In the genomic region with DNA sequence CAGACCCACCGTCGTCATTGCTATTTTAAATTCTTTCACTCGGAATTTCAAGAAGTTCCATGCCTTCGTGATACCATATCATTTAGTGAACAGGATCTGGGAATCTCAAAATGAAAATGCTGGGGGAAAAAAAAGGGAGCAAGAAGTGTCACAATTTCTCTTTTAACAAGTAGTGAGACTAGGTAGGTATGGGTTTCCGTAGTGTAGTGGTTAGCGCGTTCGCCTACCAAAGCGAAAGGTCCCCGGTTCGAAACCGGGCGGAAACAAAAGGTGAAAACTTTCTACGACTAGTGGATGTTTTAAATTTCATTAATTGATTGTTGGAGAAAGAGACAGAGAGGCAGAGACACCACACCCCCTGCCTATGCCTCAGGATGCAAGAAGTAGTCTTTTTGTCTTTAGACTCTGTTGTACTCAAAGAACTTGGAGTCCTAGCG, we compare ENCODE assay signal across 8 mouse cellular contexts. TPM values are rescaled to one million over a fixed set of nuclear protein-coding genes. Genes with fewer than 3 reads are reported as not detected.
DNase-seq lines count a peak whose midpoint lies in the region; ATAC-seq and TF ChIP-seq lines count a peak whose summit lies in the region.

No protein-coding gene starts in this region.

- no peak overlapping the region for H3K27ac ChIP-seq in intestine, postnatal 0 days (ENCODE audit: low read depth, low read length)
- no peak overlapping the region for H3K27ac ChIP-seq in liver, postnatal 0 days (ENCODE audit: low read depth)
- H3K27ac ChIP-seq in neural tube, embryonic 11.5 days (ENCODE audit: low read depth, low read length), result no peak overlapping the region

- ATAC-seq in intestine, postnatal 0 days, result peak; percentile 14; the same call in 1 of the 2 replicates
- peak; percentile 26 for ATAC-seq in liver, postnatal 0 days
- peak; percentile 43; the same call in 1 of the 2 replicates for ATAC-seq in neural tube, embryonic 11.5 days (ENCODE audit: insufficient read depth, low FRiP score, low TSS enrichment)

- H3K4me1 ChIP-seq in intestine, postnatal 0 days (replicated peaks; ENCODE audit: control insufficient read depth, insufficient read depth, low read length), result no peaks in the 10 kb centered on the region
- peaks cover 32% of the 10 kb centered on the region for H3K4me1 ChIP-seq in liver, postnatal 0 days (ENCODE audit: insufficient read depth)
- no peaks in the 10 kb centered on the region for H3K4me1 ChIP-seq in neural tube, embryonic 11.5 days (ENCODE audit: control insufficient read depth, insufficient read depth, low read length)

- peak overlapping the region; percentile 68 for H3K4me2 ChIP-seq in intestine, postnatal 0 days (replicated peaks; ENCODE audit: low read depth)
- H3K4me2 ChIP-seq in liver, postnatal 0 days (ENCODE audit: low read depth, low read length), result peak overlapping the region; percentile 69
- H3K4me2 ChIP-seq in neural tube, embryonic 11.5 days (ENCODE audit: low read depth), result peak overlapping the region; percentile 43

- H3K4me3 ChIP-seq in intestine, postnatal 0 days (ENCODE audit: low read depth, low read length), result peak overlapping the region; percentile 31
- H3K4me3 ChIP-seq in liver, postnatal 0 days (ENCODE audit: low read depth, low read length), result peak overlapping the region; percentile 42
- peak overlapping the region; percentile 32 for H3K4me3 ChIP-seq in neural tube, embryonic 11.5 days (ENCODE audit: low read depth, low read length)

- TF ChIP-seq CTCF in intestine, postnatal 0 days (IDR thresholded peaks at IDR 0.05; ENCODE audit: low read depth), result no peak
- no peak for TF ChIP-seq CTCF in liver, postnatal 0 days (IDR thresholded peaks at IDR 0.05; ENCODE audit: low read depth)

- 1% methylated on average over 15 of the region's 15 CpGs for WGBS in intestine, postnatal 0 days
- 1% methylated on average over 15 of the region's 15 CpGs for WGBS in liver, postnatal 0 days (ENCODE audit: insufficient replicate concordance)
- WGBS in neural tube, embryonic 11.5 days, result under 1% methylated on average over 15 of the region's 15 CpGs

- TF ChIP-seq EP300 in liver, postnatal 0 days (IDR thresholded peaks at IDR 0.05; ENCODE audit: low read depth), result 0 out of 2 replicates have a peak, but pooled peaks have one; percentile 13

- H3K9me3 ChIP-seq in intestine, postnatal 0 days (ENCODE audit: control insufficient read depth), result no peaks in the 10 kb centered on the region
- H3K9me3 ChIP-seq in liver, postnatal 0 days (ENCODE audit: low read length), result no peaks in the 10 kb centered on the region
- no peaks in the 10 kb centered on the region for H3K9me3 ChIP-seq in neural tube, embryonic 11.5 days (ENCODE audit: control insufficient read depth, low read length)

- DNase-seq in ovary, postnatal 36 days (ENCODE audit: low spot score), result peak; percentile 46
- DNase-seq in ovary, postnatal 10 days (ENCODE audit: low spot score), result no peak
- peak; percentile 73 to 79 for DNase-seq in cerebellum, postnatal 25 days
- peak; percentile 66 to 85 for DNase-seq in heart, adult 18-20 months
- DNase-seq in liver, postnatal 0 days, result peak; percentile 78
- peak; percentile 82 for DNase-seq in neural tube, embryonic 11.5 days (ENCODE audit: low spot score)
- peak; percentile 22 to 55 for DNase-seq in thymus, adult 18-20 months

- H3K27me3 ChIP-seq in intestine, postnatal 0 days (replicated peaks; ENCODE audit: control insufficient read depth, insufficient read depth, low read length), result no peaks in the 10 kb centered on the region
- H3K27me3 ChIP-seq in liver, postnatal 0 days (ENCODE audit: insufficient read depth, low read length), result peaks cover 16% of the 10 kb centered on the region
- H3K27me3 ChIP-seq in neural tube, embryonic 11.5 days (ENCODE audit: control insufficient read depth, insufficient read depth, low read length), result peaks cover 7% of the 10 kb centered on the region

- H3K9ac ChIP-seq in intestine, postnatal 0 days (ENCODE audit: low read depth, low read length), result no peak overlapping the region
- 0 out of 2 replicates have a peak overlapping the region, but pooled peaks have one; percentile 39 for H3K9ac ChIP-seq in liver, postnatal 0 days (replicated peaks)
- H3K9ac ChIP-seq in neural tube, embryonic 11.5 days (ENCODE audit: low read length), result no peak overlapping the region

- H3K36me3 ChIP-seq in intestine, postnatal 0 days (ENCODE audit: control insufficient read depth, insufficient read depth), result no peaks in the 10 kb centered on the region
- H3K36me3 ChIP-seq in liver, postnatal 0 days (replicated peaks; ENCODE audit: insufficient read depth, low read length), result no peaks in the 10 kb centered on the region
- no peaks in the 10 kb centered on the region for H3K36me3 ChIP-seq in neural tube, embryonic 11.5 days (ENCODE audit: control insufficient read depth, insufficient read depth, low read length)

RNA-seq across cellular contexts. Expression of gene Trim7, which starts 2.4 kb away (rescaled TPM):
- 10 to 100 TPM; 13.2 to 13.7 TPM for total RNA-seq in heart, adult 18-20 months (2021)
- polyA plus RNA-seq in intestine, postnatal 0 days (2015; fragmentation: Nextera tagmentation; extraction: Ambion mirVana), result 0.38 and 0.56 TPM in 2 replicates
- polyA plus RNA-seq in liver, postnatal 0 days (2015; fragmentation: Nextera tagmentation; extraction: Ambion mirVana), result 0.48 and 0.52 TPM in 2 replicates
- 0.51 and 0.97 TPM in 2 replicates for polyA plus RNA-seq in neural tube, embryonic 11.5 days (2014; fragmentation: Nextera tagmentation; extraction: Ambion mirVana)

RNA-seq across cellular contexts. Expression of gene Gm12184, which starts 2.9 kb away (rescaled TPM):
- 1 to 10 TPM; 2.4 to 2.8 TPM for total RNA-seq in heart, adult 18-20 months (2021)
- 5.0 and 5.3 TPM in 2 replicates for polyA plus RNA-seq in intestine, postnatal 0 days (2015; fragmentation: Nextera tagmentation; extraction: Ambion mirVana)
- polyA plus RNA-seq in liver, postnatal 0 days (2015; fragmentation: Nextera tagmentation; extraction: Ambion mirVana), result 4.9 and 5.0 TPM in 2 replicates
- polyA plus RNA-seq in neural tube, embryonic 11.5 days (2014; fragmentation: Nextera tagmentation; extraction: Ambion mirVana), result 10.9 and 18.2 TPM in 2 replicates

RNA-seq across cellular contexts. Expression of gene Trim41, which starts 6.4 kb away (rescaled TPM):
- total RNA-seq in heart, adult 18-20 months (2021), result 10 to 100 TPM; 18.9 to 20.0 TPM
- polyA plus RNA-seq in intestine, postnatal 0 days (2015; fragmentation: Nextera tagmentation; extraction: Ambion mirVana), result 4.0 and 4.2 TPM in 2 replicates
- polyA plus RNA-seq in liver, postnatal 0 days (2015; fragmentation: Nextera tagmentation; extraction: Ambion mirVana), result 2.2 and 2.3 TPM in 2 replicates
- polyA plus RNA-seq in neural tube, embryonic 11.5 days (2014; fragmentation: Nextera tagmentation; extraction: Ambion mirVana), result 3.6 and 4.2 TPM in 2 replicates

RNA-seq across cellular contexts. Expression of gene Rack1, which starts 23.4 kb away (rescaled TPM):
- total RNA-seq in heart, adult 18-20 months (2021), result 100 to 1,000 TPM; 394 to 434 TPM
- 435 and 447 TPM in 2 replicates for polyA plus RNA-seq in intestine, postnatal 0 days (2015; fragmentation: Nextera tagmentation; extraction: Ambion mirVana)
- polyA plus RNA-seq in liver, postnatal 0 days (2015; fragmentation: Nextera tagmentation; extraction: Ambion mirVana), result 397 and 398 TPM in 2 replicates
- polyA plus RNA-seq in neural tube, embryonic 11.5 days (2014; fragmentation: Nextera tagmentation; extraction: Ambion mirVana), result 652 and 656 TPM in 2 replicates

RNA-seq across cellular contexts. Expression of gene Irgm1, which starts 47.9 kb away (rescaled TPM):
- total RNA-seq in heart, adult 18-20 months (2021), result 10 to 100 TPM; 13.2 to 18.6 TPM
- 14.5 and 15.0 TPM in 2 replicates for polyA plus RNA-seq in intestine, postnatal 0 days (2015; fragmentation: Nextera tagmentation; extraction: Ambion mirVana)
- 42.7 and 44.1 TPM in 2 replicates for polyA plus RNA-seq in liver, postnatal 0 days (2015; fragmentation: Nextera tagmentation; extraction: Ambion mirVana)
- 1.8 and 2.8 TPM in 2 replicates for polyA plus RNA-seq in neural tube, embryonic 11.5 days (2014; fragmentation: Nextera tagmentation; extraction: Ambion mirVana)
